Mouse (Mus musculus): ENCODE data around the gene 1700001P01Rik. TPM values are rescaled to one million over a fixed set of nuclear protein-coding genes. Genes with fewer than 3 reads are reported as not detected.

1700001P01Rik gene
- polyA plus RNA-seq, 1 experiment, result 0.38 TPM

DNA sequence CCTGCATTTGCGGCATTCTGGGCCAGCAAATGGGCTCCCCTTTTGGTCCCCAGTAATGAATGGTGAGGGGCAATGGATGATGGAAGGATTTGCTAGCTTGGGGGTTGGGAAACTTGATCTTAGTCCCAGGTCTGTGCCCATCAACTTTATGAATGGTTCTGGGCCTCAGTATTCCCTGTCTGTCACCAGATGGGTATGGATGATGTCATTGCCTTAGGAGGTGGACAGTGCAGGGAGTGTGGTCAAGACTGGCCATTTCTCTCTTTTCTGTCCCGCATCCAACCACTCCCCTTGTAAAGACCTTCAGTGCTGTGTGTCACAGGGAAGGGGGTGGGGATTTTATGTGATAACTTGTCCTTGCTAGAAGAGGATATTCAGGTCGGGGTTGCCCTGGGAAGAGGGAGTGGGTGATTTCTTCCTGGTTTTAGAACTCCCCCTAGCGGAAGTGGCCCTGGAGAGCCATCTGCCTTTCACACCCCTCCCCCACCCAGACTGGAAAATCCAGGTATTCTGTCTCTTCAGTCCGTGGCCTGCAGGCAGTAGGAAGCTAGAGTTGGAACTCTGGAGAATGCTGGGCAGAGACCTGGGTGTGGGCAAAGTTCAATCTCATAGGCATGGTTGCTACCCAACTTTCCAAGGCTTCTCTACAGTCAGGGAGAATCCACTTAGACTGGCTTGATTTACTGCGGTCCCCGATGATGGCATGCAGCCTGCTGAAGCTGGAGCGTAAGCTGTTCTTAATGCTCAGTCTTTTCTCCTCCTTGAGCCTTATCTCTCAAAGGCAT is 25.9 kb upstream of the 1700001P01Rik start:
- TF ChIP-seq CTCF (IDR thresholded peaks at IDR 0.05; ENCODE audit: borderline replicate concordance, control insufficient read depth, extremely low read depth, insufficient read depth, low read length, poor library complexity), result no peak
- no peak for TF ChIP-seq POLR2A (IDR thresholded peaks at IDR 0.05; ENCODE audit: control insufficient read depth, extremely low read depth, insufficient read depth, low read length, poor library complexity)
- no peaks in the 10 kb centered on the region for H3K27me3 ChIP-seq (ENCODE audit: control insufficient read depth, insufficient read depth, low read length)
- WGBS, result 79% methylated on average over 8 of the region's 8 CpGs
- H3K4me1 ChIP-seq (replicated peaks; ENCODE audit: control insufficient read depth, insufficient read depth, low read length), result peaks cover 31% of the 10 kb centered on the region
- H3K4me3 ChIP-seq (ENCODE audit: control insufficient read depth, insufficient read depth, low read length), result peak overlapping the region; percentile 97
- no peaks in the 10 kb centered on the region for H3K36me3 ChIP-seq (ENCODE audit: control insufficient read depth, insufficient read depth, low read length)
- DNase-seq, result peak; percentile 33
- H3K27ac ChIP-seq (ENCODE audit: control insufficient read depth, insufficient read depth, low read length), result no peak overlapping the region

DNA sequence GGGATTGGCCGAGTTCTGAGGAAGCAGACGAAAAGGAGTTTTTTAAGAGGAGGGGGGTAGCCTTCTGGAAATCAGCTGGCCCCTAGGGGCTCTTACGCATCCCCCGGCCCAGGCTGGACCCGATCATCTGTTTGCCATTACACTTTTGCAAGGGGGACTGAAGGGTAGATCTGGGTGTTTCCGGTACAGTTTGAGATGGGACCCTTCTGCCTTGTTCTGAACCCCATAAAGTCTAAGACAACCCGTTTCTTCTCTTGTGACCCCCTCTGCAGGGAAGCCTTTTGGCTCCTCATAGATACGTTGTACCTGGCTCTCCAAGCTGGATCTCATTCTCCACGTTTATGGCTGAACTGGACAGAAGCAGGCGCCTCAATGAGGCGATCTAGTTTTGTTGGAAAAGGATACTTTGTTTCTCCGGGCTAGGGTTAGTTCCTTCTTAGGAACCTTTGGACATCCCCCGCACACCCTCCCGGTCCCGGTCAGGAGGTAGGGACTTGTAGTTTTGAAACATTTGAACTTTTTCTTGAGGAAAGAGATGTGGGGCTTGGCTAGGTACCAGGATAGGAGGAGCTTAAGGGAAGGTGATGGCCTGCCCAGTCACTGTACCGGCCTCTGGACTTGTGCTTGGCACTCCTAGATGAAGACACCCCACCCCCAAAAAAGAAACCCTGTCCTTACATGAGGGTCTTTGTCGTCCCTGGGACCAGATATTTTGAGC is 25.1 kb upstream of the 1700001P01Rik start:
- TF ChIP-seq CTCF (IDR thresholded peaks at IDR 0.05; ENCODE audit: borderline replicate concordance, control insufficient read depth, extremely low read depth, insufficient read depth, low read length, poor library complexity), result no peak
- TF ChIP-seq POLR2A (IDR thresholded peaks at IDR 0.05; ENCODE audit: control insufficient read depth, extremely low read depth, insufficient read depth, low read length, poor library complexity), result 0 out of 2 replicates have a peak, but pooled peaks have one; percentile 15
- DNase-seq, result peak; percentile 49
- no peaks in the 10 kb centered on the region for H3K27me3 ChIP-seq (ENCODE audit: control insufficient read depth, insufficient read depth, low read length)
- peak overlapping the region; percentile 95 for H3K27ac ChIP-seq (ENCODE audit: control insufficient read depth, insufficient read depth, low read length)
- no peaks in the 10 kb centered on the region for H3K36me3 ChIP-seq (ENCODE audit: control insufficient read depth, insufficient read depth, low read length)
- H3K4me1 ChIP-seq (replicated peaks; ENCODE audit: control insufficient read depth, insufficient read depth, low read length), result peaks cover 23% of the 10 kb centered on the region
- 9% methylated on average over 17 of the region's 17 CpGs for WGBS
- H3K4me3 ChIP-seq (ENCODE audit: control insufficient read depth, insufficient read depth, low read length), result peak overlapping the region; percentile 97

DNA sequence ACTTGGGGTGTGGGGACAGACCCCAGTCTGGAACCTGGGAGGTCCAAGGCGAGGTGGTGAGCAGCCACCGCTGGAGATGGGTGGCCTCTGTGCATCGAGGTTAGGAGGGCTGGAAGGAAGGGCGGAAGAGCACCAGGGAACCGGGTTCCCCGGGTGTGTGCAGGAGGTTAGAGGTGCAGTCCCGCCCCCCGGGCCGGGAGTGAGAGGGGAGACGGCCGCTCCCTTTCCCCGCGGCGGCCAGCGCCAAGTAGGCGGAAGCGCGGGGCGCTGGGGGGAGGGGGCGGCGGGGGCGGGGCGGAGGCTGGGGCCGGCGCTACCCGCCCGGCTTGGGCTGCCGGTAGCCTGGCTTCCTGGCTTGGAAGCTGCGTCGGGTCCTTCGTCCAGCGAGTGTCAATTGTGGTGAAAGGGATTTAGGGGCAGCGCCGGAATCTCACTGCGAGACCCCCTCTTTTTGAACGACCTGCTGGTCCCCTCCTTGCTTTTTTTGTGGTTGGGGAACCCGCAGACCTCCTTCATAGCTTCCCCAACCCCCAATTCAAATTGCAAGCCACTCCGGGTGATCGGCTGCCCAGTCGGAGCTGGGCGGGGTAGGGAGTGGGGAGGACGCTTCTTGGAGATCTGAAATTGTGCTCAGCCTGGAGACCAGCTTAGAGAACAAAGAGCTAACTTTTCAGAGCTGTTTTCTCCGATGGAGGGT is 24.4 kb upstream of the 1700001P01Rik start:
- WGBS, result 1% methylated on average over 37 of the region's 43 CpGs
- peak overlapping the region; percentile 97 for H3K4me3 ChIP-seq (ENCODE audit: control insufficient read depth, insufficient read depth, low read length)
- peak overlapping the region; percentile 95 for H3K27ac ChIP-seq (ENCODE audit: control insufficient read depth, insufficient read depth, low read length)
- H3K27me3 ChIP-seq (ENCODE audit: control insufficient read depth, insufficient read depth, low read length), result no peaks in the 10 kb centered on the region
- DNase-seq, result peak; percentile 83
- 0 out of 2 replicates have a peak, but pooled peaks have one; percentile 63 for TF ChIP-seq POLR2A (IDR thresholded peaks at IDR 0.05; ENCODE audit: control insufficient read depth, extremely low read depth, insufficient read depth, low read length, poor library complexity)
- 0 out of 2 replicates have a peak, but pooled peaks have one; percentile 12 for TF ChIP-seq CTCF (IDR thresholded peaks at IDR 0.05; ENCODE audit: borderline replicate concordance, control insufficient read depth, extremely low read depth, insufficient read depth, low read length, poor library complexity)
- H3K4me1 ChIP-seq (replicated peaks; ENCODE audit: control insufficient read depth, insufficient read depth, low read length), result peaks cover 19% of the 10 kb centered on the region
- H3K36me3 ChIP-seq (ENCODE audit: control insufficient read depth, insufficient read depth, low read length), result no peaks in the 10 kb centered on the region

DNA sequence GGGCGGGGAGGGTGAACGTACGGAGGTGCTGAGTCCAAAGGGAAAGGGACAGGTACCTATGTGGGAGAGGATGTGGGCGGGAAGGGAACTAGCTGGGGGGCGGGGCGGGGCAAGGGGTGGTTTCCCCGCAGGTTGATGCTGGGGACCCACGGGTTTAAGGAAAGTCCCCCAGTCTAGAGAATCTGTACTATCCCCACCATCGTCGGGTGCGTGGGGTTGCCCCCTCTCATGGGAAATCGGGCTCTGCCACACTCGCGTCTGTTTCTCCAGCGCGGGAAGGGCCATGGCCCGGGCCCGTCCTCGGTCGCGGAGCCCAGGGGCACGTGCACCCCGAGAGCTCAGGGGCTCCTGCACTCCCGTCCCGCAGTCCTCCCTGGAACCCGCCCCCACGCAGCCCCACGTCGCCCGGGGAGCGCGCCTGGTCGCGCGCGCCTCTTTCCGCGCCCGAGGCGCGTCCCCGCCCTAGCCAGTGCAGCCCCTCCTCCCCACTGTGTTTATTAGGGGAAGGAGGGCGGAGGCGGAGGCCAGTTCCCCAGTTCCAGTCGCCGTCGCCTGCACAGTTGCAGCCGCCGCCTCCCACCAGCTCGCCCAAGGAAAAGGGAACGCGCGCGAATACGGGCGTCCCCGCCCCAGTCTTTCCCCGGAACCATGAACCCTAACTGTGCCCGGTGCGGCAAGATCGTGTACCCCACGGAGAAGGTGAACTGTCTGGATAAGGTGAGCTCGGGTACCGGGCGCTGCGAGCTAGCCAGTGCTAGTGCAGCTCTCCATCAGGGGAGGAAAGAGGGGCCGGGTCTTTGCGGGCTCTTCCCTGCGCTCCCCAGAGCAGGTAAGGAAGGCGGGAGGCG is 23.7 kb upstream of the 1700001P01Rik start:
- 0 out of 2 replicates have a peak, but pooled peaks have one; percentile 18 for TF ChIP-seq CTCF (IDR thresholded peaks at IDR 0.05; ENCODE audit: borderline replicate concordance, control insufficient read depth, extremely low read depth, insufficient read depth, low read length, poor library complexity)
- TF ChIP-seq POLR2A (IDR thresholded peaks at IDR 0.05; ENCODE audit: control insufficient read depth, extremely low read depth, insufficient read depth, low read length, poor library complexity), result peak; percentile 53; the same call in 1 of the 2 replicates
- H3K4me1 ChIP-seq (replicated peaks; ENCODE audit: control insufficient read depth, insufficient read depth, low read length), result peaks cover 14% of the 10 kb centered on the region
- WGBS, result under 1% methylated on average over 71 of the region's 71 CpGs
- H3K4me3 ChIP-seq (ENCODE audit: control insufficient read depth, insufficient read depth, low read length), result peak overlapping the region; percentile 97
- H3K27ac ChIP-seq (ENCODE audit: control insufficient read depth, insufficient read depth, low read length), result peak overlapping the region; percentile 95
- no peaks in the 10 kb centered on the region for H3K27me3 ChIP-seq (ENCODE audit: control insufficient read depth, insufficient read depth, low read length)
- peak; percentile 83 for DNase-seq
- no peaks in the 10 kb centered on the region for H3K36me3 ChIP-seq (ENCODE audit: control insufficient read depth, insufficient read depth, low read length)

DNA sequence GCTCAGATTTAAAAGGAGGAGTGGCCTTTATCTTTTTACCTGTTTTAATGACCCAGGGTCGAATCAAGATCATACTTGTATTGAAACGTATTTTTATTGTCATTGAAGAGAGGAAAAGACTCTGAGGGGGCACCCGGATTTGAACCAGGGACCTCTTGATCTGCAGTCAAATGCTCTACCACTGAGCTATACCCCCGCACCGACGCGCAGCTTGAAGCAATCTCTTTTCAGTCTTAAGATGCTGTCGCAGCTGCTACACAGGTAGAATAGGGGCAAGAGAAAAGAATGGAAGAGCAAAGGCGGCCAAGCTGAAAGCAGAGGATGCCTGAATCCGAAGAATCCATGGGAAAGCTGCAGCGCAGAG is 23.0 kb upstream of the 1700001P01Rik start, which contains the start of gene Lasp1:
Gene Lasp1 (plus strand): TSS at position 219 of the 364 bp plus-strand sequence.
- H3K27ac ChIP-seq (ENCODE audit: control insufficient read depth, insufficient read depth, low read length), result peak within 1 kb of the TSS; percentile 95
- peak; percentile 87 for DNase-seq
- TF ChIP-seq POLR2A (IDR thresholded peaks at IDR 0.05; ENCODE audit: control insufficient read depth, extremely low read depth, insufficient read depth, low read length, poor library complexity) (no peak), CTCF (IDR thresholded peaks at IDR 0.05; ENCODE audit: borderline replicate concordance, control insufficient read depth, extremely low read depth, insufficient read depth, low read length, poor library complexity) (no peak)
- H3K4me1 ChIP-seq (replicated peaks; ENCODE audit: control insufficient read depth, insufficient read depth, low read length), result peaks cover 14% of the 10 kb centered on the region
- H3K36me3 ChIP-seq (ENCODE audit: control insufficient read depth, insufficient read depth, low read length), result no peaks in the 10 kb centered on the region
- under 1% methylated on average over 11 of the region's 11 CpGs for WGBS
- peak within 1 kb of the TSS; percentile 97 for H3K4me3 ChIP-seq (ENCODE audit: control insufficient read depth, insufficient read depth, low read length)
- no peaks in the 10 kb centered on the region for H3K27me3 ChIP-seq (ENCODE audit: control insufficient read depth, insufficient read depth, low read length)

Measured in thymus, adult 2 months (tissue).